Mouse (Mus musculus): ENCODE data around the gene Mepe. TPM values are rescaled to one million over a fixed set of nuclear protein-coding genes. Genes with fewer than 3 reads are reported as not detected.

The Mepe gene
- polyA plus RNA-seq, 1 experiment from 2014 or later: not detected

- H3K27ac ChIP-seq: 0 out of 2 replicates have a peak overlapping the region, but pooled peaks have one; percentile 16
- no peaks in the 10 kb centered on the region for H3K4me1 ChIP-seq
- H3K36me3 ChIP-seq: no peaks in the 10 kb centered on the region
- H3K4me3 ChIP-seq: no peak overlapping the region
- no peaks in the 10 kb centered on the region for H3K9me3 ChIP-seq
- ATAC-seq (ENCODE audit: insufficient number of reproducible peaks, insufficient read depth, low FRiP score, low TSS enrichment, low read depth): no peak
- no peak overlapping the region for H3K9ac ChIP-seq
- H3K27me3 ChIP-seq: no peaks in the 10 kb centered on the region
- WGBS: 68% methylated on average over 5 of the region's 5 CpGs
- no peak overlapping the region for H3K4me2 ChIP-seq
Measured at GRCm38 (mm10) chr5:104351874-104352273, 26.7 kb downstream of the Mepe start.

- no peak for ATAC-seq (ENCODE audit: insufficient number of reproducible peaks, insufficient read depth, low FRiP score, low TSS enrichment, low read depth)
- H3K4me1 ChIP-seq: peaks cover 6% of the 10 kb centered on the region; the same call in 1 of the 2 replicates
- no peak overlapping the region for H3K9ac ChIP-seq
- H3K27ac ChIP-seq: no peak overlapping the region
- H3K36me3 ChIP-seq: no peaks in the 10 kb centered on the region
- H3K9me3 ChIP-seq: no peaks in the 10 kb centered on the region
- H3K27me3 ChIP-seq: no peaks in the 10 kb centered on the region
- H3K4me3 ChIP-seq: no peak overlapping the region
- no peak overlapping the region for H3K4me2 ChIP-seq
- WGBS: 55% methylated on average over 5 of the region's 5 CpGs
Measured at GRCm38 (mm10) chr5:104357575-104357974, 32.4 kb downstream of the Mepe start.

DNA sequence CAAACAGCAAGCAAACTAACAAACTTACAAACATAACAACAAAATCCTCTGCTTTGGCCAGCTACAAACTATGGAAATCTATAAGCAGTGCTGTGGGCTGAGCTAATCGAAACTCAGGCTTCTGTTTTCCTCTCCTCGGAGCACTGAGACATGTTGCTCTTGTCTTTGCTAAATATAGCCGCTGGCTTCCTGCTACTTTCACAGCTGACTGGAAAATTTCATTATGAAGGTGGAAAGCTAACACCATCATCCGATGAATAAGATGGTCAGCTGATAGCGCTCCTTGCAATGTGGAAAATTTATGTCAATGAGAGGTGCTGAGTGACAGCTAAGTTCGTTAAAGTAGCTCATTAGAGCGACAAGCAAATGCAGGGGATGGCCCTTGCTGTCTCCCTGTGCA is 33.5 kb downstream of the Mepe start:
- H3K4me2 ChIP-seq: no peak overlapping the region
- no peaks in the 10 kb centered on the region for H3K9me3 ChIP-seq
- H3K27me3 ChIP-seq: no peaks in the 10 kb centered on the region
- H3K4me1 ChIP-seq: peaks cover 6% of the 10 kb centered on the region; the same call in 1 of the 2 replicates
- ATAC-seq (ENCODE audit: insufficient number of reproducible peaks, insufficient read depth, low FRiP score, low TSS enrichment, low read depth): no peak
- H3K27ac ChIP-seq: no peak overlapping the region
- no peak overlapping the region for H3K9ac ChIP-seq
- no peak overlapping the region for H3K4me3 ChIP-seq
- H3K36me3 ChIP-seq: no peaks in the 10 kb centered on the region
- WGBS: 45% methylated on average over 7 of the region's 7 CpGs

DNA sequence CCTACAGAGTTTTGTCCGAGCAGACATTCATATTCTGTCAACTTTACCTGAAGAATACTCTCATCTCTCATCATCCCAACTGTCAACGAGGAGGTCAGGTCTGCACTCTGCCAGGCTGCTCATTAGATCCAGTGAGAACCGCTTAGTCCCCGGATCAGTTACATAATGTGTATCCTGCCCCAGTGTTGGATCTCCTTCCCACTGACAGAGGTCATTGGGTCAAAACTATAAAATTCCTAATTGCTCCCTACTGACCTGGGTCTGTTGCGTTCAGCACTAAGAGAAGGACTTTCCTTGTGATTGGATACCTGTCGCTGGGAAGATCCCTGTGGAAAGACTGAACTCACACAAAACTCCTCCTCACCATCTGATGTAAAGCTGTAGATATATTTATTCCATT is 34.1 kb downstream of the Mepe start:
- Histone ChIP-seq H3K27ac (no peak overlapping the region), H3K4me3 (no peak overlapping the region), H3K9ac (no peak overlapping the region), H3K9me3 (no peaks in the 10 kb centered on the region), H3K27me3 (no peaks in the 10 kb centered on the region), H3K4me2 (no peak overlapping the region), H3K4me1 (peaks cover 6% of the 10 kb centered on the region; the same call in 1 of the 2 replicates), H3K36me3 (no peaks in the 10 kb centered on the region)
- 34% methylated on average over 6 of the region's 6 CpGs for WGBS
- no peak for ATAC-seq (ENCODE audit: insufficient number of reproducible peaks, insufficient read depth, low FRiP score, low TSS enrichment, low read depth)

- Histone ChIP-seq H3K4me1 (peaks cover 13% of the 10 kb centered on the region), H3K4me3 (no peak overlapping the region), H3K4me2 (no peak overlapping the region), H3K27me3 (no peaks in the 10 kb centered on the region), H3K27ac (peak overlapping the region; percentile 44; the same call in 1 of the 2 replicates), H3K9ac (no peak overlapping the region), H3K36me3 (no peaks in the 10 kb centered on the region), H3K9me3 (no peaks in the 10 kb centered on the region)
- 72% methylated on average over 5 of the region's 5 CpGs for WGBS
- ATAC-seq (ENCODE audit: insufficient number of reproducible peaks, insufficient read depth, low FRiP score, low TSS enrichment, low read depth): no peak
Measured at GRCm38 (mm10) chr5:104370580-104370979, 45.5 kb downstream of the Mepe start.

DNA sequence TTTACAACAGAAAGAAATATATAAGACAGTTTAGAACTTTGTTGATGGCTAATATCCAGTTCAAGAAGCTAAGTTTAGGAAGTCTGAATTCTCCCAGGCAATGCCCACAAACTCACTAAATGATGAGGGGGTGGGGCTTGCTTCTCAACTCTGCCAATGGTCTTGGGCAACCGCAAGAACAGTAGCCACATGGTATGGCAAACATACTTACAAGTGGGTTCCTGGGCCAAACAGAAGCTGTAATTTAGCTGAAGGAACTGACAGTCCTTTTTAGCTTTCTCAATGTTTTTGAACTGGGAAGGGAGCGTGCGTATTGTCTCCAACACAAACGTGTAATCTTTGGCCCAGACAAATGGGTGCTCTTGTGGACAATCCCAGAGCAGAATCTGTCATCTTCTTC is 46.2 kb downstream of the Mepe start:
- Histone ChIP-seq H3K4me3 (no peak overlapping the region), H3K27ac (no peak overlapping the region), H3K4me2 (no peak overlapping the region), H3K9ac (no peak overlapping the region), H3K27me3 (no peaks in the 10 kb centered on the region), H3K9me3 (no peaks in the 10 kb centered on the region), H3K36me3 (no peaks in the 10 kb centered on the region), H3K4me1 (peaks cover 13% of the 10 kb centered on the region)
- WGBS: 88% methylated on average over 4 of the region's 4 CpGs
- ATAC-seq (ENCODE audit: insufficient number of reproducible peaks, insufficient read depth, low FRiP score, low TSS enrichment, low read depth): no peak

GRCm38 (mm10) chr5:104373648-104374307 is 48.6 kb downstream of the Mepe start:
- Histone ChIP-seq H3K36me3 (no peaks in the 10 kb centered on the region), H3K4me1 (peaks cover 13% of the 10 kb centered on the region), H3K9ac (no peak overlapping the region), H3K9me3 (no peaks in the 10 kb centered on the region), H3K27me3 (no peaks in the 10 kb centered on the region), H3K27ac (no peak overlapping the region), H3K4me2 (no peak overlapping the region), H3K4me3 (no peak overlapping the region)
- 83% methylated on average over 4 of the region's 4 CpGs for WGBS
- ATAC-seq (ENCODE audit: insufficient number of reproducible peaks, insufficient read depth, low FRiP score, low TSS enrichment, low read depth): no peak

DNA sequence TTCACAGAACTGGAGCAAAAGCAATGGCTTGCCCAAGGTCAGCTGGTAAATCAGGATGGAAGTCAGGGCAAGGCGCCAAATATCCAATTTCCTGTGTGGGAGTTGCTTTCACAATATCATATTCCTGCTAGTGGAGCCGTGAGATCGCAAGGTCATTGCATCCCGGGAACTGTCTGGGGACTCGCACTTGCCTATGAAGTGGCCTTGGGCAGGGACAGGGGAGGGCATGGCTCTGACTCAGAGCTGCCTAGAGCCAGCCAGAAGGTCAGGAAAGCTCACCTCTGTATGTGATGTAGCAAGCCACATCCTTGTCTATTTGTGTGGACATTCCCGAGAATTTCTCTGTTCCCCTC is 49.2 kb downstream of the Mepe start:
- ATAC-seq (ENCODE audit: insufficient number of reproducible peaks, insufficient read depth, low FRiP score, low TSS enrichment, low read depth): no peak
- WGBS: 50% methylated on average over 6 of the region's 6 CpGs
- no peaks in the 10 kb centered on the region for H3K9me3 ChIP-seq
- H3K4me2 ChIP-seq: no peak overlapping the region
- H3K27me3 ChIP-seq: no peaks in the 10 kb centered on the region
- no peak overlapping the region for H3K9ac ChIP-seq
- no peak overlapping the region for H3K4me3 ChIP-seq
- H3K4me1 ChIP-seq: peaks cover 13% of the 10 kb centered on the region
- H3K36me3 ChIP-seq: no peaks in the 10 kb centered on the region
- H3K27ac ChIP-seq: no peak overlapping the region

GRCm38 (mm10) chr5:104375132-104375531 is 50.0 kb downstream of the Mepe start:
- Histone ChIP-seq H3K9ac (no peak overlapping the region), H3K27me3 (no peaks in the 10 kb centered on the region), H3K4me3 (no peak overlapping the region), H3K27ac (no peak overlapping the region), H3K4me2 (no peak overlapping the region), H3K4me1 (peaks cover 13% of the 10 kb centered on the region), H3K36me3 (no peaks in the 10 kb centered on the region), H3K9me3 (no peaks in the 10 kb centered on the region)
- WGBS: 39% methylated on average over 2 of the region's 2 CpGs
- ATAC-seq (ENCODE audit: insufficient number of reproducible peaks, insufficient read depth, low FRiP score, low TSS enrichment, low read depth): no peak

- H3K27me3 ChIP-seq: no peaks in the 10 kb centered on the region
- H3K4me2 ChIP-seq: no peak overlapping the region
- ATAC-seq (ENCODE audit: insufficient number of reproducible peaks, insufficient read depth, low FRiP score, low TSS enrichment, low read depth): no peak
- no peak overlapping the region for H3K27ac ChIP-seq
- H3K9me3 ChIP-seq: no peaks in the 10 kb centered on the region
- peaks cover 8% of the 10 kb centered on the region for H3K4me1 ChIP-seq
- 87% methylated on average over 1 of the region's 1 CpGs for WGBS
- no peak overlapping the region for H3K9ac ChIP-seq
- no peak overlapping the region for H3K4me3 ChIP-seq
- no peaks in the 10 kb centered on the region for H3K36me3 ChIP-seq
Measured at GRCm38 (mm10) chr5:104376890-104377289, 51.8 kb downstream of the Mepe start.

DNA sequence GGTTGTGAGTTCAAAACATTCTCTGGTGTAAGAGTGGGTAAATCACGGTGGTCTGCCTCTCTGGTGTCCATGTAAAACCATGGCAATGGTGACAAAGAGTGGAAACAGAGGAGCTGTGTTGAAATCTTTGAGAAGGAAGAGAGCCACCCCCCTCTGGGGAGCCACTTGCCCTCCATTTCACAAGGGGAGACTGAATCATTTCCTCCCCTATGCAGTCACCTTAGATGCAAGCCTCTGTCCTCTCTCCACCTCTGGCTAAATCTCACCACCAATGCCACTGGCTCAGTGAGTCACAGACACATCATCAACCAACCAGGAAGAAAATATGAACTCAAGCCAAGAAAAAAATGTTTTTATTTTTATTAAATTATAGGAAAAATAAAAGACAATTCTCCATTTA is 55.4 kb downstream of the Mepe start:
- Histone ChIP-seq H3K27me3 (no peaks in the 10 kb centered on the region), H3K4me1 (no peaks in the 10 kb centered on the region), H3K9ac (no peak overlapping the region), H3K36me3 (no peaks in the 10 kb centered on the region), H3K4me3 (no peak overlapping the region), H3K9me3 (no peaks in the 10 kb centered on the region), H3K4me2 (no peak overlapping the region), H3K27ac (no peak overlapping the region)
- 83% methylated on average over 1 of the region's 1 CpGs for WGBS
- ATAC-seq (ENCODE audit: insufficient number of reproducible peaks, insufficient read depth, low FRiP score, low TSS enrichment, low read depth): no peak

DNA sequence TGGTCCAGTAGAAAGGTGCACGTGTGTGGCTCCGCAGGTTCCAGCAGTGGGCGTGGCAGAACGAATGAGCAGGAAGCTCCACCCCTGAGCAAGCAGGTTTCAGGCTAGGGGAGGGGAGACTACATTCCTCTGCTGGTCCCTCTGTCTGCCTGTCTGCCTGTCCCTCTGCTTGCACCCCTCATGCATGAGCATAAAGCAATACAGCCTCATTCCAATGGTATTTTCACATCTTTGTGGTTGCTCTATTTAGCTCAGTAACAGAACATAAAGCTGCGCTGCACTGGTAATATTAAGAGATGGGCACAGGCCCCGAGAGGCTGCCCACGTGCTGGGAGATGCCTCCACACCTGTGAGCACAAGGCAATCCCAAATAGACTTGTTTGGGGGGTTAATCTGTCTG is 56.5 kb downstream of the Mepe start:
- Histone ChIP-seq H3K9ac (no peak overlapping the region), H3K9me3 (no peaks in the 10 kb centered on the region), H3K4me1 (no peaks in the 10 kb centered on the region), H3K4me2 (no peak overlapping the region), H3K27me3 (no peaks in the 10 kb centered on the region), H3K4me3 (no peak overlapping the region), H3K36me3 (no peaks in the 10 kb centered on the region), H3K27ac (no peak overlapping the region)
- ATAC-seq (ENCODE audit: insufficient number of reproducible peaks, insufficient read depth, low FRiP score, low TSS enrichment, low read depth): no peak
- WGBS: 73% methylated on average over 5 of the region's 7 CpGs
